Mouse (Mus musculus) kidney, embryonic 15.5 days (tissue): ENCODE measurements at regions not wholly inside any gene's neighbourhood (a gene's known extent, or its start where the extent isn't known, plus 50 kb on each side); places are given as distances from the start of the nearest gene placed in this dataset.

ENCODE experiments used
- ATAC-seq: fragments of 200-750 bp; cut with Nextera tagmentation; replicated peaks from 2 replicates; pipeline ENCODE4 v1.8.0; 2017; ENCODE audit warnings: moderate TSS enrichment; ENCODE audit not compliant: low FRiP score
- H3K27ac ChIP-seq: fragments of 300-500 bp; sonication (generic); 2 replicates; pipeline ENCODE4 v1.5.1; 2015; ENCODE audit warnings: mild to moderate bottlenecking, inconsistent platforms
- H3K27me3 ChIP-seq: fragments of 300-500 bp; sonication (generic); 2 replicates; pipeline ENCODE4 v1.6.1; 2015; ENCODE audit warnings: inconsistent platforms
- H3K36me3 ChIP-seq: fragments of 300-500 bp; sonication (generic); 2 replicates; pipeline ENCODE4 v1.6.1; 2015; ENCODE audit warnings: inconsistent platforms
- H3K4me1 ChIP-seq: fragments of 300-500 bp; sonication (generic); 2 replicates; pipeline ENCODE4 v1.6.1; 2015; ENCODE audit warnings: inconsistent platforms
- H3K4me2 ChIP-seq: fragments of 300-500 bp; sonication (generic); 2 replicates; pipeline ENCODE4 v1.6.1; 2015; ENCODE audit warnings: moderate library complexity, mild to moderate bottlenecking, inconsistent platforms
- H3K4me3 ChIP-seq: fragments of 300-500 bp; sonication (generic); replicated peaks from 2 replicates; pipeline ENCODE4 v1.5.1; 2015; ENCODE audit warnings: mild to moderate bottlenecking, inconsistent platforms
- H3K9ac ChIP-seq: fragments of 300-500 bp; sonication (generic); 2 replicates; pipeline ENCODE4 v1.6.1; 2015; ENCODE audit warnings: mild to moderate bottlenecking, inconsistent platforms
- H3K9me3 ChIP-seq: fragments of 300-500 bp; sonication (generic); replicated peaks from 2 replicates; pipeline ENCODE4 v1.6.1; 2016; ENCODE audit warnings: inconsistent platforms
- WGBS: fragments of 180-500 bp; shearing (Covaris S2); methylation state at CpG from one replicate; pipeline ENCODE4 v1.1.7; 2015; ENCODE audit warnings: mixed read lengths; 5-methylcytosine and 5-hydroxymethylcytosine counted together

DNA sequence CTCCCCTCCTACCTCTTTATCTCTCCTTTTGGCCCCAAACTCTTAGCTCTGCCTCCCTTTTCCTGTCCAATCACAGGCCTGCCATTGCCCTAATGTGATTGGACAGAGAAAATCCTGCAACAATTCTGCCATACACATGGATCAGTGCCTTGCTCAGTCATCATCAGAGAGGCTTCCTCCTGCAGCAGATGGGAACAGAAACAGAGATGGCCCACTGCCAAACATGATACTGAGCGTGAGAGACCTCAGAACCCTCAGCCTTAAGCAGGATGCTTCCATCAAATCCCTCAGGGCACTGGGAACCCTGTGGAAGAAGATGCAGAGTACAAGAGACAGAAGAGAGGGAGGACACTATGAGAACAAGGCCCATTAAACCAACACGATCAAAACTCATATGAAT lies 62.8 kb upstream of the Cacna2d3 start:
- H3K9ac ChIP-seq = no peak overlapping the region
- H3K27ac ChIP-seq = no peak overlapping the region
- H3K9me3 ChIP-seq = no peaks in the 10 kb centered on the region
- no peak for ATAC-seq
- H3K4me3 ChIP-seq = no peak overlapping the region
- H3K4me2 ChIP-seq = no peak overlapping the region
- H3K36me3 ChIP-seq = no peaks in the 10 kb centered on the region
- H3K27me3 ChIP-seq = no peaks in the 10 kb centered on the region
- H3K4me1 ChIP-seq = no peaks in the 10 kb centered on the region
- 75% methylated on average over 2 of the region's 2 CpGs for WGBS

- no peak for ATAC-seq
- WGBS = 76% methylated on average over 3 of the region's 3 CpGs
Measured at GRCm38 (mm10) chr14:29786431-29786830, 64.8 kb upstream of the Cacna2d3 start.

GRCm38 (mm10) chr14:29787796-29788195 lies 66.1 kb upstream of the Cacna2d3 start:
- H3K27ac ChIP-seq = no peak overlapping the region
- H3K4me1 ChIP-seq = no peaks in the 10 kb centered on the region
- no peaks in the 10 kb centered on the region for H3K36me3 ChIP-seq
- WGBS = 89% methylated on average over 7 of the region's 7 CpGs
- ATAC-seq = no peak
- H3K27me3 ChIP-seq = no peaks in the 10 kb centered on the region
- H3K4me3 ChIP-seq = no peak overlapping the region
- no peaks in the 10 kb centered on the region for H3K9me3 ChIP-seq
- H3K4me2 ChIP-seq = no peak overlapping the region
- H3K9ac ChIP-seq = no peak overlapping the region

More at GRCm38 (mm10) chr14:29786431-29786830, 64.8 kb upstream of the Cacna2d3 start:
- Histone ChIP-seq H3K9me3 (no peaks in the 10 kb centered on the region), H3K27me3 (no peaks in the 10 kb centered on the region), H3K27ac (no peak overlapping the region), H3K9ac (no peak overlapping the region), H3K4me1 (no peaks in the 10 kb centered on the region), H3K4me3 (no peak overlapping the region), H3K36me3 (no peaks in the 10 kb centered on the region), H3K4me2 (no peak overlapping the region)

DNA sequence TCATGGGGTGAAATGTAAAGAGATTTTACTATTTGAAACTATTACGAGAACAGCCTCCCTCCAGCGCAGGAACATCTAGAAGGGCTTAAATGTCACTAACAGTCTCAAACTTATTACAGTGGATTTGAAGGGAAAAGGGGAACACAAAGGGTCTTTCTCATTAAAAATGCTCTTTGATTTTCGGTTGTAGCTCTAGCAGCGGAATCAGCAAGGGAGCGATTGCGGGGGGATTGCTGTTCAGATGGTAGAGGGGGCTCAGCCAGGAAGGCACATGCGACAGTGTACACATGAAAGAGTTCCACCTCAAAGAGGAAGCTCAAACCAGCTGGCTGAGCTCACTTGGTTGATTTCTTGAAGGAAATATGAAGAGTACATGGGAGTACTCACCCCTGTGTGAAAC lies 66.7 kb upstream of the Cacna2d3 start:
- Histone ChIP-seq H3K36me3 (no peaks in the 10 kb centered on the region), H3K4me3 (no peak overlapping the region), H3K27ac (no peak overlapping the region), H3K9me3 (no peaks in the 10 kb centered on the region), H3K4me1 (no peaks in the 10 kb centered on the region), H3K9ac (no peak overlapping the region), H3K27me3 (no peaks in the 10 kb centered on the region), H3K4me2 (no peak overlapping the region)
- no peak for ATAC-seq
- 81% methylated on average over 7 of the region's 7 CpGs for WGBS

DNA sequence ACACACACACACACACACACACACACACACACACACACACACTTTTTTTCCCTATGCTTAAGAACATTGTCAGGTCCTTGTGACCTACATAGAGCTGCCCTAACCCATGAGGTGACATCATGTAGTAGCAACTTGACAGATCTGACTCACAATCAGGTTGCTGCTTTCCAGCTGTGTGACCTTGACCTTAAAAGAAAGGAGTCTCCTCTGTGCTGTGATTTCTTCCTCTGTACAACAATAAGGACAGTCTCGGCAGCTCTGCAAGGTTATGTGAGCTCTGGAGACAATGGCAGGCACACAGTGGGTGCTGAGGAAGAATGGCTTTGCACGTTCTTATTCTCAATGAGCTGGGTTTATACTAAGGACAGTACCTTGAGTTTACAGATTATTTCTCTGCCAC lies 73.7 kb upstream of the Cacna2d3 start:
- WGBS = 49% methylated on average over 2 of the region's 2 CpGs
- H3K4me2 ChIP-seq = no peak overlapping the region

DNA sequence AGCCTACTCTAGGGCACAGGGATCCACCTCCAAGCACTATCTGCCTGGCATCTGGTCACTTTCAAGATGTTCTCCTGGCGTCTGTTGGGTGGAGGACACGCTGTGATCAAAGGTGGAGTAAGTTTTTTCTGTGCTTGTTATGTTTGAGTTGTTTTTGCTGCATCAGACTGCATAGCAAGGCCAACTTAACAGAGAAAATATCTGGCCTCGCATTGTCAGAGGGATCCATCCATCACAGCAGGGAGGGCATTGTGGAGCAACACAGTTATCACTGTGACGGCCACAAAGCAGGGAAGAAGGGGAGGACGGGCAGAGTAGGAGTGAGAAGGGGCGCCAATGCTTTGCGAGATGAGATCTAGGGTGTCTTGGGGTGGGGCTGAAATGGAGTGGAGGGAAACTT lies 74.7 kb upstream of the Cacna2d3 start:
- 71% methylated on average over 7 of the region's 7 CpGs for WGBS
- Histone ChIP-seq H3K36me3 (no peaks in the 10 kb centered on the region), H3K27ac (no peak overlapping the region), H3K4me1 (no peaks in the 10 kb centered on the region), H3K27me3 (no peaks in the 10 kb centered on the region), H3K4me3 (no peak overlapping the region), H3K9me3 (no peaks in the 10 kb centered on the region), H3K4me2 (no peak overlapping the region), H3K9ac (no peak overlapping the region)
- ATAC-seq = no peak

More for the DNA sequence above, 73.7 kb upstream of the Cacna2d3 start:
- Histone ChIP-seq H3K4me1 (no peaks in the 10 kb centered on the region), H3K9me3 (no peaks in the 10 kb centered on the region), H3K27ac (no peak overlapping the region), H3K4me3 (no peak overlapping the region), H3K9ac (no peak overlapping the region), H3K36me3 (no peaks in the 10 kb centered on the region), H3K27me3 (no peaks in the 10 kb centered on the region)
- no peak for ATAC-seq

DNA sequence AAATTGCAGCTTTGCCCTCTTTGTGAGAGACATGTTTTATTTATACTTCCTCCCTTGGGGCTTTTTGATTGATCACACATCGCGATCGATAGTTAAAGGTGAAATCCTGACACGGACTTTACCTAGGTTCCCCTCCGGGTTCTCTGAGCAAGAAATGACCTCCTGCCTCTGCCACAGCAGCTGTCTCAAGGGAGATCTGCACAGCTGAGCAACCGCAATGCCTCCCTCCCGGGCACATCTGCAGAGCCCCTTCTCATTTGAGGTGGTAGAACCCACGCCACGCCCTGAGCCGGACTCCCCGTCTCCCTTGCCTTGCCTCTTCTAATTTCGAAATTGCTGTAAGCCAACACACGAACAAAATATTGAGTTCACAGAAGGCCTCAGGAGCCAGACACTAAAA lies 78.2 kb upstream of the Cacna2d3 start:
- Histone ChIP-seq H3K4me2 (no peak overlapping the region), H3K9ac (no peak overlapping the region), H3K36me3 (no peaks in the 10 kb centered on the region), H3K9me3 (no peaks in the 10 kb centered on the region), H3K27me3 (no peaks in the 10 kb centered on the region), H3K4me3 (no peak overlapping the region), H3K4me1 (no peaks in the 10 kb centered on the region), H3K27ac (no peak overlapping the region)
- WGBS = 72% methylated on average over 13 of the region's 13 CpGs
- ATAC-seq = no peak

DNA sequence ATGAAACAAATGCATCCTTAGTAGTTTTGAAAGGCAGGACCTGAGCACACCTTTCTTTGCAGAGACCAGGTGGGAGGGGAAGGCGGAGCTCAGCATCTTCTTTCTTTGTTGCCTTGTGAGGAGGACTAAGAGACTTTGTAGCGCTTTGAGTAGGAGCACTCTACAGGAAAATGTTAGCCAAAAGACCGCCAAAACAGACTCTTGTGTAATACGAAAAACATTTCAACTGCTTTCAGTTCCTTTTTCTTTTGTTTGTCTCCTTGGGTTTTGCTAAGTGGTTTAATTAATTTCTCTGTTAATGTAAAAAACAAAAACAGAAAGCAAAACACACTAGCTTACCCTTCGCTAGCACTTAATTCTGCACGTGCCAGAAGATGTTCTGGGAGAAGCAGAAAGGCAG lies 83.6 kb upstream of the Cacna2d3 start:
- no peaks in the 10 kb centered on the region for H3K36me3 ChIP-seq
- ATAC-seq = no peak
- WGBS = 89% methylated on average over 6 of the region's 6 CpGs

DNA sequence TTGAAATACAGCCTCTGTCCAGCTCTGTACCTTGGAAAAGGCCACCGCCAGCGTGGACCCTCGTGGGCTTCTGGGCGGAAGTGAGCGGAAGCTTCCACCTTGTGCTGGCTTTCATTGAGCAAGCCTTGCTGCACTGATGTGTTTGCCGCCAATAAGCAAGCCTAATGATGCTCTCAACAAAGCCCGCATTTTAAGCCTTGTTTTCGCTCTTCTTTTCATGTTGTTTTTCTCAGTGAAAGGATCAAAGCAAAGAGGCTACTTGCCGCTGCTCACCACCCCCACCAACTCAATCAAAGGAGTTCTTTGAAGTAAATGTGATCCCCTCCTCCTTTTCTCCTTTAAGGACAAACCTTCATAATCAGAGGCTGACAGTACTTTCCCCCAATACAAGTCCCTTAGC lies 86.2 kb upstream of the Cacna2d3 start:
- ATAC-seq = no peak
- H3K27ac ChIP-seq = no peak overlapping the region

More for the DNA sequence above, 83.6 kb upstream of the Cacna2d3 start:
- Histone ChIP-seq H3K4me3 (no peak overlapping the region), H3K4me2 (no peak overlapping the region), H3K9ac (no peak overlapping the region), H3K4me1 (0 out of 2 replicates have a peak, but pooled peaks cover 4% of the 10 kb centered on the region), H3K27ac (no peak overlapping the region), H3K27me3 (no peaks in the 10 kb centered on the region), H3K9me3 (no peaks in the 10 kb centered on the region)

DNA sequence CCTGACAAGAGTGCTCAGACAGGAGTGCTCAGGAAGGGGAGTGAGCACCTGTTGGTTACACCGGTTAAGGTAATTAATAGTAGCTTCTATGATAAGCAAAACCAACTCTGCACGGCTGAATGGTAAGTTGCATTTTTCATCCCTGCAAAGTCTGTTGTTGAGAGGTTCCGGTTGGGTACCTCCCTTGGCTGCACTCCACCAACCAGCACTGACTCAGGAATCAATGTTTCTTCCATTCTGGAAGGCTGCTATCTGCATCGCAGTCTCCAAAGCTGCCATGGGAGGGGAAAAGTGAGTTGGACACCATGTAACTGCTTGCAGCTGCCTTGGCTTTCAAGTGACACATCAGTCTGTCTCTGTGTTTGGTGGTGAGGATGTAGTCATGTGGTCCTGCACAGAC lies 93.0 kb upstream of the Cacna2d3 start:
- Histone ChIP-seq H3K36me3 (no peaks in the 10 kb centered on the region), H3K27ac (no peak overlapping the region), H3K9me3 (no peaks in the 10 kb centered on the region), H3K27me3 (no peaks in the 10 kb centered on the region), H3K4me2 (no peak overlapping the region), H3K4me1 (0 out of 2 replicates have a peak, but pooled peaks cover 6% of the 10 kb centered on the region), H3K9ac (no peak overlapping the region), H3K4me3 (no peak overlapping the region)
- WGBS = 48% methylated on average over 4 of the region's 4 CpGs
- peak; percentile 29; the same call in 1 of the 2 replicates for ATAC-seq

More for the DNA sequence above, 86.2 kb upstream of the Cacna2d3 start:
- H3K4me2 ChIP-seq = no peak overlapping the region
- H3K36me3 ChIP-seq = no peaks in the 10 kb centered on the region
- no peaks in the 10 kb centered on the region for H3K9me3 ChIP-seq
- no peak overlapping the region for H3K4me3 ChIP-seq
- 47% methylated on average over 9 of the region's 9 CpGs for WGBS
- H3K9ac ChIP-seq = no peak overlapping the region
- 0 out of 2 replicates have a peak, but pooled peaks cover 4% of the 10 kb centered on the region for H3K4me1 ChIP-seq
- no peaks in the 10 kb centered on the region for H3K27me3 ChIP-seq

DNA sequence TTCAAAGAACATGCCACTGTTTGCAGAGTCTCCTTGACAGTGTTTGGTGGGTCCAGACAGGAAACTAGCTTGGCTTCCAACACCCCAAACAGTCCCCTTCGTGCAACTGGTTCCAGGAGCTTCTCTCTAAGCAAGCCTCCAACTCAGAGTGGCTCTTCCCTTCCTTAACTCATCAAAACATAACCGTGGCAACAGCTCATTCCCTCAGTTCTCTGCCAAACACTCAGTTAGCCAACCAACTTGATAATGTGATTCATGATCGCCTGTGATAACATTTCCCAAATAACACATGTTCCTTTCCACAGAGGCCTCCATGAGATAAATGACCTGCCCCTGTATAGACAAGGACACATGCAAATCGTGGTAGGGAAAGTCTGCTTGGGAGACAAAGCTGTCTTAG lies 95.9 kb upstream of the Cacna2d3 start:
- no peak overlapping the region for H3K4me2 ChIP-seq
- H3K4me3 ChIP-seq = no peak overlapping the region
- no peaks in the 10 kb centered on the region for H3K36me3 ChIP-seq
- ATAC-seq = no peak
- H3K4me1 ChIP-seq = 0 out of 2 replicates have a peak, but pooled peaks cover 6% of the 10 kb centered on the region
- no peak overlapping the region for H3K9ac ChIP-seq
- no peaks in the 10 kb centered on the region for H3K27me3 ChIP-seq
- no peaks in the 10 kb centered on the region for H3K9me3 ChIP-seq
- no peak overlapping the region for H3K27ac ChIP-seq
- 75% methylated on average over 4 of the region's 4 CpGs for WGBS

- Histone ChIP-seq H3K36me3 (no peaks in the 10 kb centered on the region), H3K9ac (no peak overlapping the region), H3K27me3 (no peaks in the 10 kb centered on the region), H3K4me3 (no peak overlapping the region), H3K4me1 (0 out of 2 replicates have a peak, but pooled peaks cover 6% of the 10 kb centered on the region), H3K4me2 (no peak overlapping the region), H3K27ac (no peak overlapping the region), H3K9me3 (no peaks in the 10 kb centered on the region)
- 78% methylated on average over 7 of the region's 7 CpGs for WGBS
- ATAC-seq = no peak
Measured at GRCm38 (mm10) chr14:29818251-29818650, 96.6 kb upstream of the Cacna2d3 start.

DNA sequence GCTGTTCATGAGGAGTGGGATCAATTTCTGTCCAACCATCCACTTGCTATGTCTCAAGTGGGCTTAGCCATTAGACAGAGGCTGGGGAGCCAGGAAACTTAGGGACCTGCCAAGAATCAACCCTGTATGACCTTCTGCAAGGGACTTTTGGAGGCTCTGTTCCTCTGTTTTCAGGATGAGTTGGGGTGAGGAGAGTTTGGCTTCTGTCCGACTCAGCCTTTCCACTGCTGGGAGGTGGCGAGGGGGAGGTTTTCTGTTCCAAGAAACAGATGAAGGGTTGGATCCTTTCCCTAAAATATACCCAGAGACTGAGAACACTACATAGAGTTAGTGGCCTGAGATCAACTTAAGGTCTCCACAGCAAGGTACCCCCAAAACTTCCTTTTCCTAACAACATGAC lies 97.1 kb upstream of the Cacna2d3 start:
- ATAC-seq = no peak
- Histone ChIP-seq H3K27ac (no peak overlapping the region), H3K36me3 (no peaks in the 10 kb centered on the region), H3K4me1 (0 out of 2 replicates have a peak, but pooled peaks cover 6% of the 10 kb centered on the region), H3K4me2 (no peak overlapping the region), H3K9ac (no peak overlapping the region), H3K27me3 (no peaks in the 10 kb centered on the region), H3K9me3 (no peaks in the 10 kb centered on the region), H3K4me3 (no peak overlapping the region)
- WGBS = 87% methylated on average over 2 of the region's 2 CpGs
